Mouse (Mus musculus) cerebellum, adult 2 months (tissue): ENCODE data around the gene Dnajb7. TPM values are rescaled to one million over a fixed set of nuclear protein-coding genes. Genes with fewer than 3 reads are reported as not detected.
"Not testable (repeated sequence)": the region's sequence is repeated elsewhere in the genome, so short reads cannot be mapped to it uniquely, and the experiment has no call there.

Experiments used
- DNase-seq, 2 experiments: peaks; one replicate each; pipeline ENCODE4 v3.0.0; 2021
- H3K27ac ChIP-seq: fragments of 200-500 bp; 2 replicates; pipeline ENCODE4 v1.5.1; 2012; ENCODE audit warnings: low read length, control low read depth, inconsistent platforms; ENCODE audit not compliant: insufficient read depth
- H3K27me3 ChIP-seq: fragments of 200-500 bp; 2 replicates; pipeline ENCODE4 v1.6.1; 2012; ENCODE audit warnings: inconsistent platforms, mild to moderate bottlenecking, low read length, moderate library complexity; ENCODE audit not compliant: control insufficient read depth, insufficient read depth
- H3K4me1 ChIP-seq: fragments of 200-500 bp; 2 replicates; pipeline ENCODE4 v1.6.1; 2011; ENCODE audit warnings: low read length; ENCODE audit not compliant: control insufficient read depth, insufficient read depth
- H3K4me3 ChIP-seq: fragments of 200-500 bp; replicated peaks from 2 replicates; pipeline ENCODE3; 2011; ENCODE audit warnings: mild to moderate bottlenecking, low read depth, low read length, control low read depth; ENCODE audit not compliant: insufficient read depth
- CTCF ChIP-seq: fragments of 200-500 bp; IDR thresholded peaks from 2 replicates; pipeline ENCODE4 v1.5.1; 2011; ENCODE audit warnings: low read depth, mild to moderate bottlenecking, control low read depth, low read length, moderate library complexity, borderline replicate concordance; ENCODE audit not compliant: insufficient read depth
- POLR2A ChIP-seq: fragments of 200-500 bp; IDR thresholded peaks from 2 replicates; pipeline ENCODE4 v1.6.1; 2011; ENCODE audit warnings: low read length, control low read depth, borderline replicate concordance; ENCODE audit not compliant: insufficient read depth
- WGBS: fragments of 180-500 bp; shearing (Covaris S2); methylation state at CpG from one replicate; pipeline ENCODE4 v1.1.7; 2018; 5-methylcytosine and 5-hydroxymethylcytosine counted together
- polyA plus RNA-seq: library from polyadenylated mRNA; depleted of rRNA; stranded (reverse); fragments of >200 nt; gene quantifications from 2 replicates; pipeline ENCODE4 v1.2.3, GENCODE M21; 2012

Gene Dnajb7
- polyA plus RNA-seq, 1 experiment = 0.07 TPM

DNA sequence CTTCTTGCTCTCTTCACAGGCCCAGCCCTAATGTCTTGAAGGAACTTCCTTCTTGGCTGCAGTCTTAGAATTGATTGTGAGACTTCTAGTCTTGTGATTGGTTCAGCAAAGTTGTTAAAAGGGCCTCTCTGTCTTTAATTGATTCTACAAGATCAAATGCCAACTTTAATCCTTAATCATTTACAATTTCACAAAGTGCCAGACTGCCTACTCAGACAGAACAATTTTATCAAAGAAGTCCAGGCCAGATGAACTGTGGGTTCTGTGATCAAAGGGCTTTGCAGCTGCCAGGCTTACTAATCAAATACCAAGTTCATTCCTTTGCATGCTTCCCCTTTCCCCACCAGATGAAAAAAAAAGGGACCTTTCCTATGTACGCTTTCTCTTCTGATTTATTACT, 13.4 kb upstream of the Dnajb7 start:
- Histone ChIP-seq H3K27ac (no peak overlapping the region), H3K4me3 (no peak overlapping the region), H3K27me3 (no peaks in the 10 kb centered on the region), H3K4me1 (no peaks in the 10 kb centered on the region)
- no peak for TF ChIP-seq CTCF
- TF ChIP-seq POLR2A = no peak
- WGBS = 86% methylated on average over 1 of the region's 1 CpGs
- no peak for DNase-seq

DNA sequence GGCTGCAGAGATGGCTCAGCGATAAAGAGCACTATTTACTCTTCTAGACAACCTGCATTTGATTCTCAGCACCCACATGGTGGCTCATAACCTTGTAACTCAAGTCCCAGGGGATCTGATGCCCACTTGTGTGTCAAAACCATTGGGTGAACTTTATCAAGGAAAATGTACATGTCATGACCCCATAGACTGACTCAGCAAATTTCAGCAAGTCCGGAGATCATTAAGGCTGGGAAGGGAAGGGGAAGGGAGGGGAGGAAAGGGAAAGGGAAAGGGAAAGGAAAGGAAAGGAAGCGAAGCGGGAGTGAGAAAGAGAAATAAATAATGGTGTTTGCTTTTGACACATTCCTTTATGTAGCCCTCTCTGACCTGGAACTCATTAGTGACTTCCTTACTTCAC, 10.0 kb upstream of the Dnajb7 start:
- no peaks in the 10 kb centered on the region for H3K27me3 ChIP-seq
- H3K27ac ChIP-seq = no peak overlapping the region
- TF ChIP-seq CTCF = no peak
- no peak for TF ChIP-seq POLR2A
- DNase-seq = no peak
- no peak overlapping the region for H3K4me3 ChIP-seq
- no peaks in the 10 kb centered on the region for H3K4me1 ChIP-seq
- 93% methylated on average over 4 of the region's 4 CpGs for WGBS

DNA sequence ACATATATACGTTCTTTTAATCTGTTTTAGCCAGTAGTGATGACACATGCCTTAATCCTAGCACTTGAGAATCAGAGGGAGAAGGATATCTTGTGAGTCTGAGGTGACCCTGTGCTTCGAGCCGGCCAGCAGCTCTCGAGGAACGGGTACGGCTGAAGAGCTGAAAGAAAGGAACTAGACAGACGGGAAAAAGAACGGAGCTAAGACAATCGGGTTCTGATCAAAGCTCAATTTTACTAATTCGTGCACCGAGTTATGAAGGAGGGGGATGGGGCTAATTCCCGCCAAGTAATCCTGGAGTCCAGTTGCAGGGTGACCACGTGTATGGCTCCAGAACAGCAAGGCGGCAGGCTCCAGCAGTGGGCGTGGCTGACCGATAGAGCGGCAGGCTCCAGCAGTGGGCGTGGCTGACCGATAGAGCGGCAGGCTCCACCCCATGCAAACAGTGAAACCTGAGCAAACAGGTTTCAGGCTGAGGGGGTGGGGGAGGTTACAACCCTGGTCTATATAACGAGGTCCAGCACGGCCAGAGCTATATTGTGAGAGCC, 8.7 kb upstream of the Dnajb7 start:
- not testable (repeated sequence) for H3K27me3 ChIP-seq, H3K4me1 ChIP-seq, H3K4me3 ChIP-seq, H3K27ac ChIP-seq, DNase-seq
- 16% methylated on average over 22 of the region's 22 CpGs for WGBS

DNA sequence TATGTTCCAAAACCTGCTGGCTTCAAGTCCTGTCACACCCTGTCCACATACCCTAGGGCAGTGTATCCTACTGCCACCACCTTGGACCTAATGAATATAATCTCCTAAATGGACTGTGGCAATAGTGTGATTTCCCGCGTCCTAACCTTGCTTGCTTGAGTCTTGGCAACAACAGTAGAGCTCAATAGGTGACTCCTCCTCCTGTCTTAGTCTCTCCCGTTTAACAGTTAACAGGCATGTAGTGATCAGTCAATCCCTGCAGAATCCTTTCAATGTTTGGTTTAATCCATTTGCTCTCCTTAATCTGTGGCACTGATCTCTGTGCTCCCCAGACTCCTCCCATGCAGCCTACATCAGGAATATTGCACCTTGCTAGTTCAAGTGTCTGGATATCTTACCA, 3.1 kb downstream of the Dnajb7 start:
- Histone ChIP-seq H3K4me1 (no peaks in the 10 kb centered on the region), H3K27me3 (no peaks in the 10 kb centered on the region), H3K4me3 (no peak overlapping the region), H3K27ac (no peak overlapping the region)
- TF ChIP-seq CTCF (no peak), POLR2A (no peak)
- 82% methylated on average over 3 of the region's 3 CpGs for WGBS
- DNase-seq = no peak

DNA sequence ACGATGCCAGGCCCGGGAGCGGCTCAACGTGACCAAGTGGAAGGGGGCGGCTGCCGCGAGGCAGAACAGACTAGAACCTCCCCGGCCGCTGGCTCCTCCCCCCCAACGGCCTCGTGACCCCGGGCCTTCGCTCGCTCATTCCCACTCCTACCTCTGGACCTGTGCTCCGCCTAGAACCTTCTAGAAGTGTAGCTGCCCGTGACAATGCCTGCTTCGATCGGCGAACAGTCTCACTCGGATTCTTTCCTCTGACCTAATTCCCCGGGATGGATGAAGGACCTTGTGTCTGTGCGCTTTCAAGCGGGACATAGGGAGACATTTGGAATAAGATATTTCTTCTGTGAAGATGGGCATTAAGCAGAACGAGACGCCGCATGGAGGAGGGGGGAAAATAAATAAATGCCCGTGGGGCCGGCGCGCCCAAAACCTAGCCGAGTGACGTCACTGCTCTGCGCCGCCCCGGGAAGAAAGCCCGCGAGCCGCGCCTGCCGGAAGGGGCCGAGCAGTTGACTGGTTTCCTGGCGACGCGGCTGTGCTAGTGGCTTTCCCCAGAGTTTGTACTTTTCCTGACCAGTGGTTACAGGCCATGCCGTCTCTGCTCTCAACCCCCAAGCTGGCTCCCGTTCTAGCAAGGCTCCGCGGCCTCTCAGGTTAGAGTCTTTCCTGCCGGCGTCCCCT, 8.3 kb downstream of the Dnajb7 start, which contains the start of the genes St13 and Xpnpep3:
Gene St13, minus strand, starts transcription at position 440 of the 678 bp plus-strand sequence.
Gene Xpnpep3, plus strand, starts transcription at position 501 of the 678 bp plus-strand sequence.
- no peaks in the 10 kb centered on the region; the same call in 1 of the 2 replicates for H3K4me1 ChIP-seq
- under 1% methylated on average over 50 of the region's 50 CpGs for WGBS
- peak within 1 kb of the TSS; percentile 100 for H3K27ac ChIP-seq
- DNase-seq = peak; percentile 94 to 98
- H3K4me3 ChIP-seq = peak within 1 kb of the TSS; percentile 94
- peak; percentile 61 for TF ChIP-seq POLR2A
- TF ChIP-seq CTCF = no peak
- no peaks in the 10 kb centered on the region for H3K27me3 ChIP-seq

DNA sequence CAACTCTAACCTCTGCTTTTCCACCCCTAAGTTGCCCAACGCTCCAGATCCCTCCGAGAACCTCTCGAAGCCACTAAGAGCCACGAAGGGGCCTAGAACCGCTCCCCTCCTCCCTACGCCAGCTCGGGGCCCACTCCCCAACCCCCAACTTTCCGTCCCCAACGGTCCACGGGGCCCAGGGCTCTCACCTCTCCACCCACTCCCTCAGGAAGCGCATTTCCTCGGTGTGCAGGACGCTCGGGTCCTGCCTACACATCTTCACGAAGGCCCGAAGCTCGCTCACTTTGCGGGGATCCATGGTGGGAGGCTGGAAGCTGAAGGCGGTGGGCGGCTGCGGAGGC, 8.8 kb downstream of the Dnajb7 start:
- Histone ChIP-seq H3K27ac (peak overlapping the region; percentile 100), H3K4me3 (peak overlapping the region; percentile 94), H3K27me3 (no peaks in the 10 kb centered on the region), H3K4me1 (peaks cover under 1% of the 10 kb centered on the region)
- TF ChIP-seq CTCF (no peak), POLR2A (no peak)
- no peak for DNase-seq
- WGBS = under 1% methylated on average over 21 of the region's 21 CpGs

DNA sequence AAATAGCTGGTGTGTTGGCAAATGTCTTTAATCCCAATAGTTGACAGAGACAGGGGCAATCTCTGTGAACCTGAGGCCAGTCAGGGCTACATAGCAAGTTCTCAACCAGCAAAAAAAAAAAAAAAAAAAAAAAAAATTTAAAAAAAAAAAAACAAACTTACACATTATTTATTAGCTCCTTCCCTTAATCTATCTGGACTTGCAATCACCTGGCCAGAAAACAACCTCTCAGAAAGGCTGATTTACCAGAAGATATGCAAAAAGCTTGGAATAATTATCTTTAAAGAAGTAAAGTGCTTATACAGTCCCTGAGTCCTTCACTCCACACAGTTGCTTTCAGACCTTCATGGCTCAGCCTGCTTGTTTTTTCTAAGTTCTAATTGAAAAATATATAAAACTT, 9.9 kb downstream of the Dnajb7 start:
- H3K4me1 ChIP-seq = peaks cover 2% of the 10 kb centered on the region
- DNase-seq = no peak
- no peak overlapping the region for H3K4me3 ChIP-seq
- TF ChIP-seq CTCF = no peak
- TF ChIP-seq POLR2A = no peak
- no peaks in the 10 kb centered on the region for H3K27me3 ChIP-seq
- no peak overlapping the region for H3K27ac ChIP-seq

DNA sequence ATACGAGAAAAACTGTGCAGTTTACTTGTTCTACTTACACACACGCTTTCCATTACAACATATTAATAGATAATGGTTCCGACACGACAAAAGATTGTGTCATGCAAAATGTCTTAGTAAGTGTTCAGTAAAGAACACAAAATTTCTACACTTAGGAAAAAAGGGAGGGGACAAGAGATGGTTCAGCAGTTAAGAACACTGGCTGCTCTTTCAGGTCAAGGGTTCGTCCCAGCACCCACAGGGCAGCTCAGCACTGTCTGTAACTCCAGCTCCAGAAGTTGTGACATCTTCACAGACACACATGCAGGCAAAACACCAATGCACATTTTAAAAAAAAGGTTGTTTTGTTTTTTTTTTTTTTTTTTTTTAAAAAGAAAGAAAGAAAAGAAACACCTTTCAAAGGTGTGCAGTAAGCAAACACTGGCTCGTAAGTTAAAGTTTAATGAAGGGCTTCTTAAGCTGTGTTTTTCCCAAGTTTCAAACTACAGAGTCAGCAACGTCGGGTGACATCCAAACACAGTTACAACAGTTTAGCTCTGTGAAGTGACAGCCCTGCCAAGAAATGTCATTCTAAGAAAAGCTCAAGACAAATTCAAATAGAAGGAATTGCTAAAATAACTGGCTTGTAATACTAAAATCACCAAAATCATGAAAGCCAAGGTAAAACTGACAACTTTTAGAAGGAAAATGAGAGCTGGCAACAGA, 13.7 kb downstream of the Dnajb7 start:
- peaks cover 2% of the 10 kb centered on the region for H3K4me1 ChIP-seq
- TF ChIP-seq CTCF = no peak
- TF ChIP-seq POLR2A = no peak
- no peak for DNase-seq
- no peaks in the 10 kb centered on the region for H3K27me3 ChIP-seq
- no peak overlapping the region for H3K4me3 ChIP-seq
- H3K27ac ChIP-seq = no peak overlapping the region
- 72% methylated on average over 8 of the region's 8 CpGs for WGBS
